Mouse (Mus musculus) Patski (cell line): ENCODE data around the gene Csmd2. TPM values are rescaled to one million over a fixed set of nuclear protein-coding genes. Genes with fewer than 3 reads are reported as not detected.
"Not testable (repeated sequence)": the region's sequence is repeated elsewhere in the genome, so short reads cannot be mapped to it uniquely, and the experiment has no call there.

Source experiments
- ATAC-seq: fragments of 100-300 bp; one replicate; pipeline ENCODE4 v1.8.0; 2021
- CTCF ChIA-PET: fragments of 350-600 bp; sonication (Branson Sonifier 250); formaldehyde crosslinking; loops from one replicate; lab custom pipeline; 2022; ENCODE audit warnings: inconsistent platforms; lab: Charles Lee
- POLR2A ChIA-PET: fragments of 350-600 bp; sonication (Branson Sonifier 250); formaldehyde crosslinking; loops from one replicate; lab custom pipeline; 2022; ENCODE audit warnings: antibody characterized with exemption, inconsistent platforms; lab: Charles Lee
- DNase-seq: peaks from one replicate; pipeline ENCODE4 v3.0.0-alpha.2; 2011; ENCODE audit warnings: low read depth, low spot score
- H3K27me3 ChIP-seq: fragments of 371-371 bp; one replicate; pipeline ENCODE4 v1.5.1; 2021
- CTCF ChIP-seq: fragments of 100-300 bp; IDR thresholded peaks from one replicate; pipeline ENCODE4 v1.5.1; 2021
- in situ Hi-C: fragments of 300-500 bp; cut with MboI; formaldehyde crosslinking; loops from 3 replicates; pipeline ENCODE4 v1.11.1; 2018; ENCODE audit warnings: low pct_unique_long_range_greater_than_20kb, mixed read lengths
- polyA plus RNA-seq: library from polyadenylated mRNA; unstranded; gene quantifications from one replicate; pipeline ENCODE4 v1.2.3, GENCODE M21; 2021

Csmd2 gene
- polyA plus RNA-seq, 1 experiment from 2014 or later = 0.03 TPM

GRCm38 (mm10) chr4:128489521-128490100, 502.0 kb downstream of the Csmd2 start:
- ATAC-seq (no peak), DNase-seq (no peak)
- ChIA-PET CTCF (no interaction called here), POLR2A (no interaction called here)
- no peak for TF ChIP-seq CTCF
- H3K27me3 ChIP-seq = no peaks in the 10 kb centered on the region
- in situ Hi-C loops = no loop called here

- no peak for TF ChIP-seq CTCF
- ChIA-PET POLR2A (no interaction called here), CTCF (no interaction called here)
- DNase-seq (no peak), ATAC-seq (no peak)
- in situ Hi-C loops = no loop called here
- H3K27me3 ChIP-seq = no peaks in the 10 kb centered on the region
These were observed 504.4 kb downstream of the Csmd2 start for GRCm38 (mm10) chr4:128492055-128492454.

- CTCF ChIA-PET = no interaction called here
- no peak for ATAC-seq
- TF ChIP-seq CTCF = peak; percentile 29
- POLR2A ChIA-PET = interaction anchor here (0.5 kb wide), 1 partner anchor 33 kb away, joined by 5 read pairs; no protein-coding TSS in a partner anchor
- peaks cover 3% of the 10 kb centered on the region for H3K27me3 ChIP-seq
- DNase-seq = no peak
- in situ Hi-C loops = loop anchor here (10.0 kb wide), 1 partner anchor 545 kb away; no protein-coding TSS in a partner anchor
These were observed 512.3 kb downstream of the Csmd2 start for GRCm38 (mm10) chr4:128499980-128500379.

DNA sequence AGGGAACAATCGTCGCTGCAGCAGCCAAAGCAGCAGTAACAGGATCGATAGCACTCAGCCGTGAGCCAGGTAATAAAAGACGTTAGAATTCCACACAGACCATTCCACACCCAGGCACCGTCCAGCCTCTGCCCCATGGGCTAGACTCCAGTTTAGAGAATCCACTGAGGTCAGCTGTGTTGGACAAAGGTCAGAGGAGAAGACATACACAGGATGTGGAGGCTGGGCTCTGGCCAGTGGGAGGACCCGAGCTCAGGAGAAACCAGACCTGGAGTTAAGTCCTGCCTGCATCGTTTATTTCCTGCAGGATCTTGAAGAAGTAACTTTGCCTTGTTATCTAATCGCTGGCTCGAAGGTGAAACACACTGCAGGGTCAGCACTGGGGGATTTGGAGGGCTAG, 519.2 kb downstream of the Csmd2 start:
- in situ Hi-C loops = loop anchor here (10.0 kb wide), 1 partner anchor 552 kb away; no protein-coding TSS in a partner anchor

GRCm38 (mm10) chr4:128509885-128510284, 522.2 kb downstream of the Csmd2 start:
- ATAC-seq (no peak), DNase-seq (no peak)
- peaks cover 3% of the 10 kb centered on the region for H3K27me3 ChIP-seq
- no peak for TF ChIP-seq CTCF
- POLR2A ChIA-PET = no interaction called here
- CTCF ChIA-PET = no interaction called here
- in situ Hi-C loops = loop anchor here (10.0 kb wide), 1 partner anchor 555 kb away; no protein-coding TSS in a partner anchor

More for the DNA sequence above, 519.2 kb downstream of the Csmd2 start:
- peaks cover 6% of the 10 kb centered on the region for H3K27me3 ChIP-seq
- DNase-seq (no peak), ATAC-seq (no peak)
- CTCF ChIA-PET = no interaction called here
- no peak for TF ChIP-seq CTCF
- POLR2A ChIA-PET = interaction anchor here (0.6 kb wide), 1 partner anchor 220 kb away, joined by 3 read pairs; no protein-coding TSS in a partner anchor

- no peak for TF ChIP-seq CTCF
- H3K27me3 ChIP-seq = no peaks in the 10 kb centered on the region
- DNase-seq (no peak), ATAC-seq (no peak)
- in situ Hi-C loops = no loop called here
- POLR2A ChIA-PET = no interaction called here
- CTCF ChIA-PET = no interaction called here
These were observed 526.8 kb downstream of the Csmd2 start for GRCm38 (mm10) chr4:128514496-128514895.

DNA sequence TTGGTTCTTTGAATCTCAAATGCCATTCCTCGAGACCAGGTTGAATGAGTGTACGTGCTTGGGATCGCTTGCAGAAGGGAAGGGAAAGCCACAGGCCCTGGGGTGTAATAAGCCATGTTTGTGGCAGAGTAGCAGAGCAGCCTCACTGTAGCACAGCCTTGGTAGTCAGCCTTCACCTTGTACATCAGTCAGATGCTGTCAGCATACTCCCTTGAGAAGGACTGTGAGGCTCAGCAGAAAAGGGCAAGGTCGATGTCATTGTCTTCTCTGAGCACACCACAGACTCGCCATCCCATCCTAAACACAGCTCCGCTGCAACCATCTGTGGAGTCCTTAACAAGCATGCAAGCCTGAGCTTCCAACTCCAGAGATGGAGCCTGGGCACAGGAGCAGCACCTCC, 533.6 kb downstream of the Csmd2 start:
- in situ Hi-C loops = no loop called here
- POLR2A ChIA-PET = no interaction called here

GRCm38 (mm10) chr4:128543378-128543777, 555.7 kb downstream of the Csmd2 start:
- ATAC-seq (no peak), DNase-seq (no peak)
- TF ChIP-seq CTCF = peak; percentile 63
- H3K27me3 ChIP-seq = peaks cover 4% of the 10 kb centered on the region
- ChIA-PET CTCF (no interaction called here), POLR2A (no interaction called here)
- in situ Hi-C loops = loop anchor here (10.0 to 25.0 kb wide), 4 partner anchors 406 to 1179 kb away; no protein-coding TSS in a partner anchor

More for the DNA sequence above, 533.6 kb downstream of the Csmd2 start:
- ATAC-seq (no peak), DNase-seq (no peak)
- H3K27me3 ChIP-seq = peaks cover 10% of the 10 kb centered on the region
- CTCF ChIA-PET = no interaction called here
- no peak for TF ChIP-seq CTCF

GRCm38 (mm10) chr4:128543956-128544486, 556.4 kb downstream of the Csmd2 start:
- CTCF ChIA-PET, ATAC-seq, POLR2A ChIA-PET, DNase-seq, H3K27me3 ChIP-seq: not testable (repeated sequence)
- in situ Hi-C loops = loop anchor here (10.0 to 25.0 kb wide), 4 partner anchors 407 to 1179 kb away; no protein-coding TSS in a partner anchor

- in situ Hi-C loops = loop anchor here (25.0 kb wide), 1 partner anchor 88 kb away; no protein-coding TSS in a partner anchor
- ATAC-seq = no peak
- POLR2A ChIA-PET = no interaction called here
- TF ChIP-seq CTCF = no peak
- peaks cover 12% of the 10 kb centered on the region for H3K27me3 ChIP-seq
- CTCF ChIA-PET = no interaction called here
- DNase-seq = no peak
These were observed 563.1 kb downstream of the Csmd2 start for GRCm38 (mm10) chr4:128550756-128551155.

- no peak for TF ChIP-seq CTCF
- DNase-seq (no peak), ATAC-seq (no peak)
- ChIA-PET POLR2A (no interaction called here), CTCF (no interaction called here)
- in situ Hi-C loops = loop anchor here (25.0 kb wide), 1 partner anchor 92 kb away; no protein-coding TSS in a partner anchor
- H3K27me3 ChIP-seq = peaks cover 5% of the 10 kb centered on the region
These were observed 566.5 kb downstream of the Csmd2 start for GRCm38 (mm10) chr4:128554198-128554597.
